Mouse (Mus musculus) hindbrain, embryonic 13.5 days (tissue): ENCODE measurements at regions not wholly inside any gene's neighbourhood (a gene's known extent, or its start where the extent isn't known, plus 50 kb on each side); places are given as distances from the start of the nearest gene placed in this dataset.

ENCODE experiments used
- ATAC-seq: fragments of 200-750 bp; cut with Nextera tagmentation; 2 replicates; pipeline ENCODE4 v1.8.0; 2017; ENCODE audit warnings: moderate TSS enrichment; ENCODE audit not compliant: low FRiP score
- H3K27ac ChIP-seq: fragments of 300-500 bp; sonication (generic); 2 replicates; pipeline ENCODE4 v1.5.1; 2015; ENCODE audit warnings: inconsistent platforms, mild to moderate bottlenecking, moderate library complexity
- H3K27me3 ChIP-seq: fragments of 300-500 bp; sonication (generic); 2 replicates; pipeline ENCODE4 v1.6.1; 2015; ENCODE audit warnings: mild to moderate bottlenecking, inconsistent platforms
- H3K36me3 ChIP-seq: fragments of 300-500 bp; sonication (generic); 2 replicates; pipeline ENCODE4 v1.6.1; 2015; ENCODE audit warnings: mild to moderate bottlenecking, inconsistent platforms
- H3K4me1 ChIP-seq: fragments of 300-500 bp; sonication (generic); replicated peaks from 2 replicates; pipeline ENCODE4 v1.6.1; 2015; ENCODE audit warnings: inconsistent platforms
- H3K4me2 ChIP-seq: fragments of 300-500 bp; sonication (generic); 2 replicates; pipeline ENCODE4 v1.6.1; 2015; ENCODE audit warnings: inconsistent platforms, mild to moderate bottlenecking, moderate library complexity
- H3K4me3 ChIP-seq: fragments of 300-500 bp; sonication (generic); 2 replicates; pipeline ENCODE4 v1.5.1; 2015; ENCODE audit warnings: mild to moderate bottlenecking, inconsistent platforms
- H3K9ac ChIP-seq: fragments of 300-500 bp; sonication (generic); 2 replicates; pipeline ENCODE4 v1.6.1; 2015; ENCODE audit warnings: mild to moderate bottlenecking, inconsistent platforms
- H3K9me3 ChIP-seq: fragments of 300-500 bp; sonication (generic); 2 replicates; pipeline ENCODE4 v1.6.1; 2016; ENCODE audit warnings: inconsistent platforms
- WGBS: fragments of 180-500 bp; shearing (Covaris S2); methylation state at CpG from one replicate; pipeline ENCODE4 v1.1.7; 2015; 5-methylcytosine and 5-hydroxymethylcytosine counted together

- Histone ChIP-seq H3K36me3 (no peaks in the 10 kb centered on the region), H3K27me3 (no peaks in the 10 kb centered on the region), H3K9ac (no peak overlapping the region), H3K9me3 (no peaks in the 10 kb centered on the region), H3K4me2 (no peak overlapping the region), H3K27ac (no peak overlapping the region), H3K4me3 (no peak overlapping the region), H3K4me1 (no peaks in the 10 kb centered on the region)
- WGBS = 77% methylated on average over 2 of the region's 2 CpGs
- no peak for ATAC-seq
Observed at GRCm38 (mm10) chr5:4536790-4537189, 221.0 kb downstream of the Fzd1 start.

- Histone ChIP-seq H3K27me3 (no peaks in the 10 kb centered on the region), H3K9ac (no peak overlapping the region), H3K4me1 (peaks cover 2% of the 10 kb centered on the region; the same call in 1 of the 2 replicates), H3K4me2 (no peak overlapping the region), H3K4me3 (no peak overlapping the region), H3K36me3 (no peaks in the 10 kb centered on the region), H3K27ac (no peak overlapping the region), H3K9me3 (no peaks in the 10 kb centered on the region)
- no peak for ATAC-seq
- WGBS = 80% methylated on average over 8 of the region's 8 CpGs
Observed at GRCm38 (mm10) chr5:4535951-4536350, 221.9 kb downstream of the Fzd1 start.

GRCm38 (mm10) chr5:4534512-4534911 lies 223.3 kb downstream of the Fzd1 start:
- Histone ChIP-seq H3K36me3 (no peaks in the 10 kb centered on the region), H3K4me2 (no peak overlapping the region), H3K9me3 (no peaks in the 10 kb centered on the region), H3K4me3 (no peak overlapping the region), H3K4me1 (peaks cover 8% of the 10 kb centered on the region), H3K27me3 (no peaks in the 10 kb centered on the region), H3K9ac (no peak overlapping the region), H3K27ac (no peak overlapping the region)
- no peak for ATAC-seq
- 88% methylated on average over 2 of the region's 2 CpGs for whole genome bisulfite sequencing

- ATAC-seq = no peak
- 38% methylated on average over 10 of the region's 10 CpGs for WGBS
- Histone ChIP-seq H3K9ac (no peak overlapping the region), H3K27me3 (no peaks in the 10 kb centered on the region), H3K4me1 (peaks cover 8% of the 10 kb centered on the region), H3K4me2 (no peak overlapping the region), H3K27ac (no peak overlapping the region), H3K4me3 (no peak overlapping the region), H3K9me3 (no peaks in the 10 kb centered on the region), H3K36me3 (no peaks in the 10 kb centered on the region)
Observed at GRCm38 (mm10) chr5:4530236-4531067, 227.4 kb downstream of the Fzd1 start.

- Histone ChIP-seq H3K9me3 (no peaks in the 10 kb centered on the region), H3K27ac (no peak overlapping the region), H3K4me3 (no peak overlapping the region), H3K27me3 (no peaks in the 10 kb centered on the region), H3K36me3 (no peaks in the 10 kb centered on the region), H3K9ac (no peak overlapping the region), H3K4me1 (peaks cover 8% of the 10 kb centered on the region), H3K4me2 (no peak overlapping the region)
- no peak for ATAC-seq
- 84% methylated on average over 9 of the region's 9 CpGs for WGBS
Observed at GRCm38 (mm10) chr5:4526042-4526815, 231.6 kb downstream of the Fzd1 start.

GRCm38 (mm10) chr5:4500599-4500998 lies 257.2 kb downstream of the Fzd1 start:
- H3K27me3 ChIP-seq = peaks cover 6% of the 10 kb centered on the region
- no peaks in the 10 kb centered on the region for H3K9me3 ChIP-seq
- no peaks in the 10 kb centered on the region for H3K36me3 ChIP-seq
- H3K27ac ChIP-seq = no peak overlapping the region
- no peak overlapping the region for H3K9ac ChIP-seq
- H3K4me1 ChIP-seq = peaks cover 27% of the 10 kb centered on the region
- H3K4me2 ChIP-seq = no peak overlapping the region
- H3K4me3 ChIP-seq = no peak overlapping the region
- ATAC-seq = no peak
- WGBS = 94% methylated on average over 3 of the region's 3 CpGs

- no peak overlapping the region for H3K9ac ChIP-seq
- no peak overlapping the region for H3K4me2 ChIP-seq
- no peak overlapping the region for H3K4me3 ChIP-seq
- H3K4me1 ChIP-seq = peaks cover 28% of the 10 kb centered on the region
- no peaks in the 10 kb centered on the region for H3K9me3 ChIP-seq
- 27% methylated on average over 4 of the region's 4 CpGs for WGBS
- H3K27me3 ChIP-seq = peaks cover 14% of the 10 kb centered on the region
- no peak overlapping the region for H3K27ac ChIP-seq
- no peak for ATAC-seq
- no peaks in the 10 kb centered on the region for H3K36me3 ChIP-seq
Observed at GRCm38 (mm10) chr5:4499036-4499435, 258.8 kb downstream of the Fzd1 start.

- WGBS = 63% methylated on average over 3 of the region's 3 CpGs
- H3K9me3 ChIP-seq = no peaks in the 10 kb centered on the region
- peaks cover 19% of the 10 kb centered on the region for H3K27me3 ChIP-seq
- H3K9ac ChIP-seq = no peak overlapping the region
- H3K4me3 ChIP-seq = no peak overlapping the region
- ATAC-seq = no peak
- H3K4me1 ChIP-seq = peaks cover 28% of the 10 kb centered on the region
- no peaks in the 10 kb centered on the region for H3K36me3 ChIP-seq
- no peak overlapping the region for H3K4me2 ChIP-seq
- no peak overlapping the region for H3K27ac ChIP-seq
Observed at GRCm38 (mm10) chr5:4498425-4498824, 259.4 kb downstream of the Fzd1 start.

GRCm38 (mm10) chr5:4496907-4497200 lies 261.0 kb downstream of the Fzd1 start:
- Histone ChIP-seq H3K27me3 (peaks cover 19% of the 10 kb centered on the region), H3K9me3 (no peaks in the 10 kb centered on the region), H3K27ac (peak overlapping the region; percentile 24; the same call in 1 of the 2 replicates), H3K36me3 (no peaks in the 10 kb centered on the region), H3K4me2 (peak overlapping the region; percentile 38), H3K4me3 (no peak overlapping the region), H3K9ac (no peak overlapping the region), H3K4me1 (peaks cover 28% of the 10 kb centered on the region)
- no peak for ATAC-seq
- WGBS = 28% methylated on average over 3 of the region's 3 CpGs

GRCm38 (mm10) chr5:4496132-4496906 lies 261.5 kb downstream of the Fzd1 start:
- no peaks in the 10 kb centered on the region for H3K36me3 ChIP-seq
- ATAC-seq = peak; percentile 90
- no peaks in the 10 kb centered on the region for H3K9me3 ChIP-seq
- H3K27ac ChIP-seq = peak overlapping the region; percentile 24; the same call in 1 of the 2 replicates
- 11% methylated on average over 20 of the region's 20 CpGs for WGBS
- 0 out of 2 replicates have a peak overlapping the region, but pooled peaks have one; percentile 3 for H3K4me3 ChIP-seq
- H3K27me3 ChIP-seq = peaks cover 19% of the 10 kb centered on the region
- H3K4me1 ChIP-seq = peaks cover 28% of the 10 kb centered on the region
- no peak overlapping the region for H3K9ac ChIP-seq
- H3K4me2 ChIP-seq = peak overlapping the region; percentile 38

- H3K4me3 ChIP-seq = no peak overlapping the region
- 0 out of 2 replicates have a peak overlapping the region, but pooled peaks have one; percentile 14 for H3K27ac ChIP-seq
- peaks cover 21% of the 10 kb centered on the region; the same call in 1 of the 2 replicates for H3K27me3 ChIP-seq
- H3K36me3 ChIP-seq = no peaks in the 10 kb centered on the region
- no peak overlapping the region for H3K4me2 ChIP-seq
- H3K9ac ChIP-seq = no peak overlapping the region
- peaks cover 28% of the 10 kb centered on the region for H3K4me1 ChIP-seq
- ATAC-seq = peak; percentile 73
- 42% methylated on average over 6 of the region's 6 CpGs for WGBS
- H3K9me3 ChIP-seq = no peaks in the 10 kb centered on the region
Observed at GRCm38 (mm10) chr5:4495482-4495881, 262.4 kb downstream of the Fzd1 start.
